Mouse (Mus musculus) kidney, postnatal 25 days (tissue): ENCODE measurements around the gene Adprhl1.

Experiments
- DNase-seq, 2 experiments: peaks; one replicate each; pipeline ENCODE4 v3.0.0; 2021; ENCODE audit warnings: mixed read lengths in 2 of 2

The Adprhl1 gene

DNA sequence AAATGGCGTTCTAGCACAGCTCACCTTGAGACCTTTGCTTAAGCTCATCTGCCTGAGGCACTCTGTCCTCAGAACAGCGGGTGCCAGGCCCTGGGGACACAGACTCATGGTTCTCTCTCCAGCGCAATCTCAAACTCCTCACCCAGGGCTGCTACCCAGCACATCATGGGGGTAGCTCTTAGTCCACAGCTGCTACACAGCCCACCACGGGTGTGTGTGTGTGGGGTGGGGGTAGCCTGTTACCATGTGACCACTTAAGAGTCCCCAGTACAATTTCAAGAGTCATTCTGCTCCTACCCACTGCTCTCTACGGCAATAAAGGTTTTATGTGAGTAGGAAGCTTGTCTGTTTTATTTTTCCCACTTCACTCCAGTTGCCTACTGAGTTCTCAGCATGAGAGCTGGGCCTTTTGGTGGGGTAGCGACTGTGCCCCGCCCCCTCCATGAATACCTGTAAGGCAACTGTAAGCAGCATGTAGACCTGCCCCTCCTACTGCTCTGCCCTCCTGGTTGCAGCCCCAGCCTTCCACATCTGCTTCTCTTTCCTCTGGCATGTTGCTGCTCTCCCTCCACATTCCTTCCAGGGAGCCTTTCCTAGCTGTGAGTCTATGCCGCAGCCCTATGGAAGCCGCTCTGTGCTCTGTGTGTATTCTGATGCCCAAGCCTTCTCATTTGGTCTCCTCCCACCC is 24.9 kb downstream of the Adprhl1 start:
- no peak for DNase-seq

- DNase-seq: no peak
Measured at GRCm38 (mm10) chr8:13227184-13227583, 26.8 kb downstream of the Adprhl1 start.

- no peak for DNase-seq
Measured at GRCm38 (mm10) chr8:13226288-13226687, 27.7 kb downstream of the Adprhl1 start.

DNA sequence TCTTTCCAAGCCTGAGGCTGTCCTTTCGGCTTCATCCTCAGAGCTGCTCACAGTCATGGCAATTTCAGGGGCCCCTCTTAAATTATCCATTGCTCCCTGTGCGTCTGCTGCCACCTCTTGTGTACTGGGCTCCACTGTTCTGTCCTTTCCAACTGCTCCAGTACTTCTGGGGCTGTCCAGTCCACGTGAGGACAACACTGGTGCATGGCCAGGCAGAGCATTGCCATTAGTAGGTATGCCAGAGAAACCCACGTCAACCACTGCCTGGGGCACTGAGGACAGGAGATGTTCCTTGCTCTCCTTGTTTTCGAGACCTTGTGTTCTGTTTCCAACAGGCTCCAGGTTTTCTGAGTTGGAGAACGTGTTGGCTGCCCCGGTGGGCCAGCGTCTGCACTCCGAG is 29.5 kb downstream of the Adprhl1 start:
- DNase-seq: no peak

DNA sequence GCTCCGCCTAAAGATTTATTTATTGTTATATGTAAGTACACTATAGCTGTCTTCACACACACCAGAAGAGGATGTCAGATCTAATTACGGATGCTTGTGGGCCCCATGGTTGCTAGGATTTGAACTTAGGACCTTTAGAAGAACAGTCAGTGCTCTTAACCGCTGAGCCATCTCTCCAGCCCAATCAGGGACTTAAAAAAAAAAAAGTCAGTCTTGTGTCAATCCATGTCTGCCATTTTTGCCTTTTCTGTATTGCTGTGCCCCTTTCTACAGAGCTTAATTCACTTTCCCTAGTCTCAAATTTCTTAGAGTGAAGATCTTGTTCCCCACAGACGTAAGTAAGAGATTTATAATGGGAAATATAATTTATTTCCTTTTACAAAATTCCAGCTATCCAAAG is 35.5 kb downstream of the Adprhl1 start:
- DNase-seq: no peak

- DNase-seq: no peak
Measured at GRCm38 (mm10) chr8:13217986-13218385, 36.0 kb downstream of the Adprhl1 start.

DNA sequence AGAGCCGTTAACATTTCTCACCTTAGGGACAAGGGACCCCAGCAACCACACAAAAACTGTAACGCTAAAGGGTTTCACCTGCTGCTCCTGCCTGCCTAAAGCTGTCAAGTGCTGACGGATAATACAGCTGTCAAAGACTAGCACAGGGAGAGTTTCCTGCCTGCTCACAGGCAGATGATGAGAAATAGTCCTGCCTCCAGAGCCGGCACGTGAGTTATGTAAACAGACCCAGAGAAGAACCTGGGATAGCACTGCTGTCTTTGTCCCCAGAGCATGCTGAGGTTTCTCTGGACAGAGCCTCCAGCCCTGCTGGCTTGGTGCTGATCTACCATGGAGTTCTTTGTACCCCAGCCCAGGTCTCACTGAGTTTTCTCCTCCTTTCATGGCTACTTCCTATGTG is 36.9 kb downstream of the Adprhl1 start:
- DNase-seq: no peak

DNA sequence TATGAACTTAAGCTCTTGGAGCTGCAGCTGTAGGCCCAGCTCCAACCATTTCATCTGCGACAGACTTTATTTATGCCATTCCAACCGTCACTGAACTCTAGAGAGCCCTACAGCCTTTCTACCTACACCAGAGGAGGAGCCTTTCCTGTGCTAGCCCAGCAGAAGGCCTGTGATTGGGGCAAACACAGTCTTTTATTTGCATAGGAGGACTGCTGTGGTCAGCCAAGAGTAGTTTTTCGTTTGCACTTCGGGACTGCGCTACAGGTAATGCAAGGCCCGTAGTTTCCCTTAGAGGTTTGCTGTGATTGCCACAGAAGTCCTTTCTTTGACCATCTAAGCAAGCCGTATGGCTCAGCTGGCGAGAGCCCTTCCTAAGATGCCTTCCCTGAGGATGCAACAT is 37.6 kb downstream of the Adprhl1 start:
- no peak for DNase-seq

DNA sequence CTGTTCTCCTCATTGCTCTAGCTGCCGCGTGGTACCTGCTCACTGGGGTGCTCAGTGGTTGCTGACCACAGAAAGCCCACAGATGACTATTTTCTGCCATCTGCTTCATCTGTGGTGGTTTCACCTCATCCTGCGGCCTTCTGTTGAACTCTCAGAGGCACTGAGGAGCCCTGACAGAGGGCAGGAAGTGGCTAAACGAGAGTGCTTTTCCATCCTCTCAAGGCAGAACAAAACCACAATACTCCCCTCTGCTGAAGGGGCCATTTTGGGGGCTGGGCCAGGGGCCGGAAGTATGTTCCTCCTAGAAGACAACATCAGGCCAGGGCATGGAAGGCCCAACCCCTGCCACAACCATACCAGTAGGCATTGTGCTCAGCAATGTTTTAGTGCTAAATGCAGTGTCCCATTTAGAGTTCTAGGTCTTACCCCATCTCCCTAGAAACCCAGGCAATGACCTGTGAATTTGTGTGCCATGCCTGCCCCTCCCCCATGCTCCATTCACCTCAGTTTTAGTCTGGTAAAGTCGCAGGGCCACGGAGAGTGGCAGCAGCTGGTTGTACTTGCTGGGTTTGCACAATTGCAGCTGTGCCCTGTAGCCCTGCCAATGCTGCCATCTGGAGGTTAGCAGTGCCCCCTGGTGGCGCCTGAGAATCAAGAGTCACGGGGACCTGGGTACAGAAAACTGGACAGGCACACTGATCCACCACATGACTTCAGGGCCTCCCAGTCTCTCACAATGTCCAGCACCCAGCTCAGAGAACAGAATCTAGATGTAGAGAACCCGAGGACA is 40.3 kb downstream of the Adprhl1 start:
- DNase-seq: peak; percentile 92

DNA sequence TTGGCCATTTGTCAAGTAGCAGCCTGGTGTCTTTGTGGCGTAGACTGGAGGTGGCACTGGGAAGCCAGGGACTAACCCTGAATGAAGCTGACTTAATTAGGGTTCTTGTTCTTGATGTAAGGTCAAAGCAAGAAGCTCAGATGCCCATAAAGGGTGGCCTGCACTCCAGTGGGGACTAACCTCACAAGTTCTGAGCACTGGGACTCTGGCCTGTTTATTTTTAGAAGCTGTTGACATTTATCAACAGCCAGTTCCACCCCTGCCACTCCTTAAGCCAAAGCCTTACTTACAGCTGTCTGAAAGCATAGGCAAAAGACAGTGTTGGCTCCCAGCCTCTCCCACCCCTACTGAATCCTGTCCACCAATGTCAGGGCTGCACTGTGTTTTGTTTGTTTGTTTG is 44.2 kb downstream of the Adprhl1 start:
- DNase-seq: no peak

DNA sequence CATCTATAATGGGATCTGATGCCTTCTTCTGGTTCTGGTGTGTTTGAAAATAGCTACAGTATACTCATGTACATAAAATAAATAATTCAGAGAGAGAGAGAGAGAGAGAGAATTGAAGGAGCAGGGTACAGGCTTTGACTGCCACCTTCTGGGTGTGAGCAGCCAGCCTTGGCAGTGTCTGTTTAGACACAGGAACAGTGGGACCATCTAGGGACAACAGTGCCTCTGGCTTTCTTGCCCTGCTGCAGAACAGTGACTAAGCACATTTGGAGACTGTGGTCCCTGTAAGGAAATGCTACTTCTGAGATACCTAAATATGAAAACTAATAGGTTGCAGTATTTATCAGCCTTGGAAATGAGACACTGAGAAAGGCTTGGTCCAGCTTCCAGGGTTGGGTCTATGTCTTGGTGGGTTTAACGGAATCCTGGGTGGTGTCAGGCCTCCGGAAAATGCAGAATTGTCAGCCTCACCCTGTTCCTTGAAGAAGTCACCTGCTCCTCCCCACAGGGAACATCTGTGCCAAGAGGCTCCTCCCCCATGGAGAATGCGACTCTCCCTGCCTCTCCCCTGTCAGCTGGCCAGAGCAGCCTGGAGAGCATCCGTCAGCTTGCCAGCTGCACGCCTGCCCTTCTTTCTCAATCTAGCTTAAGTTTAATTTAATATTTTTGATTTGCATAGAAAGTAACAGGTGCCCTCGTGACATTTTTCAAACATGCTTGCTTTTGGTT is 45.2 kb downstream of the Adprhl1 start:
- DNase-seq: peak; percentile 24 to 61

- DNase-seq: no peak
Measured at GRCm38 (mm10) chr8:13206290-13206689, 47.7 kb downstream of the Adprhl1 start.

- no peak for DNase-seq
Measured at GRCm38 (mm10) chr8:13205311-13205710, 48.7 kb downstream of the Adprhl1 start.

- DNase-seq: peak; percentile 48 to 71
Measured at GRCm38 (mm10) chr8:13204371-13205140, 49.4 kb downstream of the Adprhl1 start.

GRCm38 (mm10) chr8:13203472-13203871 is 50.5 kb downstream of the Adprhl1 start:
- no peak for DNase-seq

DNA sequence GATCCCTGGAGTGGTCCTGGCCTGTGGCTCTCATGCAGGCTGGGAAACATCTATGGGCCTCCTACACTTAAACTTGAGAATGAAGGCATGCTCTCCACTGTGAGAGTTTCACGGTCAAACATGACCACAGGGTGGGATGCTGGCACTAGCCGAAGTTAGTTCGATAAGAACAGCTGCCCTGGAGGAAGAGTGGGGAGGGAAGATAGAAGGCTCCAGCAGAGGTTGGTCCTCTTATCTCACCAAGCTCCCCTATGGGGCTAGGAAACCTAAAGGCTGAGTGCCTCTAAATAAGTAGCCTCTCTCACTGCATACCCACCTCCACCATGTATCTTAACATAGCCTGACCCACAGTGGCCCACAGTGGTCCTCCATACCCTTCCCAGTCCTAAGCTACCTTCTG is 51.2 kb downstream of the Adprhl1 start:
- no peak for DNase-seq

DNA sequence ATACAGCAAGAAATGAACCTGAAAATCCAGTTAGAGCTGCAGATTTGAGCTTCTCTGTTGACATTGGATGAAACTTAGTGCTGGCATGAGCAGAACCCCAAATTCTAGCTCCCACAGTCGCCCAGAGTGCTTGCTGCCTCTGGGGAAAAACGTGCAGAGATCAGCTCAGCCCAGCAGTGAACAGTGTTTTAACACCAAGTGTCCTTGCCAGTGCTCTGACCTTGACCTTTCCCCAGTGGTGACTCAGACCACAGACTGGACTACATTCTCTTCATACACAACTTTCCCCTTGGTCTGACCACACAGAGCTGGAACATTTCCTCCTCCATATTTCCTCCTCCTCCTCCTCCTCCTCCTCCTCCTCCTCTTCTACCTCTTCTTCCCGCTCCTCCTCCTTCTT is 51.9 kb downstream of the Adprhl1 start:
- DNase-seq: no peak

GRCm38 (mm10) chr8:13201013-13201334 is 53.0 kb downstream of the Adprhl1 start:
- DNase-seq: no peak

DNA sequence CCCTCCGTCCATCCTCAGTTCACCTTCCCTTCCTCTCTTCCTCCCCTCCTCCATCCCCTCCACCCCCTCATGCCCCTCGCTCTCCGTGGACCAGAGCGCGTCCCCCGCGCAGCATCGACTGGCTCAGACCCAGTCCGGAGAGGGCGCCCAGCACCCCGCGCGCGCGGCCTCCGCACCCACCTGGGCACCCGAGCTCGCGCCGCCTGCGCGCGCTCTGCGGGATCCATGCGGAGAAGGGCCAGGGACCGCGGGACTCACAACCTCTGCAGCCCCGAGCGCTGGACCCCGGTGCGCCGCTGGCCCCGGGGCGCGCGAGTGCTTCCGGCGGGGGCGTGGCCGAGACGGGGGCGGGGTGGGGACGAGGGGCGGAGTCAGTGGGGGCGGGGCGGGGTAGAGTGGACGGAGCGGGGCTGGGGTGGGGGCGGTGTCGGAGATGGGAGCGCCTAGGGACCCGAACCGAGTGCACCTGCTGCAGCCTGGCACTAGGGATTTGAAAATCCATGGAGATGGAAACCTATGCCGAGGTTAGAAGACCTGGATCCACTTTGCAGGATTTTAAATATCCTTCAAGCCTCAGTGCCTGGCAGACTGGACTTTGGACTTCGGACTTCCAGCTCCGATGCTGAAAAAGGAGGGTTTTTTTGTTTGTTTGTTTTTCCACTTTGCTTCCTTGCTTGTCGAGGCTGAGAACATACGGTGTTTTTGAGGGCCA is 53.5 kb downstream of the Adprhl1 start, which contains the start of gene Grtp1:
Gene Grtp1 (minus strand): TSS at position 320 of the 712 bp plus-strand sequence.
- peak; percentile 72 to 82 for DNase-seq

GRCm38 (mm10) chr8:13199385-13200061 is 54.4 kb downstream of the Adprhl1 start:
- peak; percentile 53 to 75 for DNase-seq

DNA sequence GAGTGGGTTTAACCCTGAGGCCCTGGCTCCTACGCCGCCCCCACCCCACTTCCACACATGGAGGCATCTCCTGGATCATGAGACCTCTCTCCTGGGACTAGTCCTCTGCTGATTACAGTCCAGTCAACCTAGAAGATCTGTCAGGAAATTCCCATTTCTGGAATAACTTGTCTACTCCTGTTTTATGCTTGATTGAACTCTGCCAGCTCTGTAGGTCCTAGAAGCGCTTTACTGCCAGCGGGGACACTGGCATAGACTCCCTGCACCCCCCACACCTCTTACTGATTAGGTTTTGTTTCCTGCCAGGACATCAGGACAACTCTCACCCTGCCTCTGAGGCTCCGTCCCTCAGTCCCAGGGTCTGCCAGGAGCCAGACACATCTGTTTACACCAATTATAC is 56.5 kb downstream of the Adprhl1 start:
- DNase-seq: no peak

GRCm38 (mm10) chr8:13194818-13195217 is 59.1 kb downstream of the Adprhl1 start:
- no peak for DNase-seq
